Mouse (Mus musculus): ENCODE measurements around the gene Rbm10. TPM values are rescaled to one million over a fixed set of nuclear protein-coding genes. Genes with fewer than 3 reads are reported as not detected.

The Rbm10 gene
- polyA plus RNA-seq, 1 experiment from 2014 or later: 48.1 TPM

DNA sequence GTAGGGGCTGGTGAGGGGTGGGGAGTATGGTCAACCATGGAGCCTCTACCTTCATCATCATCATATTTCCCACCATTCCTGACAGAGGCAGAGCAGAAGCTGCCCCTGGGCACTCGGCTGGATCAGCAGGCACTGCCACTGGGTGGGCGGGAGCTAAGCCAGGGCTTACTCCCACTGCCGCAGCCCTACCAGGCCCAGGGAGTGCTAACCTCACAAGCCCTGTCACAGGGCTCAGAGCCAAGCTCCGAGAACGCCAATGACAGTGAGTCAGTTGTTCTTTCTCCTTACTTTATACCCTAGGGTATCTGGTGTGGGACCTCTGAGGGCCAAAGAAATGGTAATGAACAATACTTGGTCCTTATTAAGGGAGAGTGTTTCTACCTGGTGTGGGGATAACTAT lies 27.5 kb downstream of the Rbm10 start:
- Histone ChIP-seq H3K9me3 (ENCODE audit: control insufficient read depth, low read length) (no peaks in the 10 kb centered on the region), H3K9ac (ENCODE audit: low read depth, low read length) (no peak overlapping the region), H3K4me1 (ENCODE audit: control insufficient read depth, insufficient read depth, low read depth, low read length) (no peaks in the 10 kb centered on the region), H3K4me3 (ENCODE audit: low read length) (no peak overlapping the region), H3K27me3 (replicated peaks; ENCODE audit: control insufficient read depth, insufficient read depth, low read length) (no peaks in the 10 kb centered on the region), H3K36me3 (ENCODE audit: control insufficient read depth, insufficient read depth, low read length) (peaks cover 14% of the 10 kb centered on the region; the same call in 1 of the 2 replicates), H3K27ac (ENCODE audit: low read depth, low read length) (no peak overlapping the region), H3K4me2 (ENCODE audit: low read length) (no peak overlapping the region)
- ATAC-seq: no peak
- WGBS: 66% methylated on average over 2 of the region's 5 CpGs

DNA sequence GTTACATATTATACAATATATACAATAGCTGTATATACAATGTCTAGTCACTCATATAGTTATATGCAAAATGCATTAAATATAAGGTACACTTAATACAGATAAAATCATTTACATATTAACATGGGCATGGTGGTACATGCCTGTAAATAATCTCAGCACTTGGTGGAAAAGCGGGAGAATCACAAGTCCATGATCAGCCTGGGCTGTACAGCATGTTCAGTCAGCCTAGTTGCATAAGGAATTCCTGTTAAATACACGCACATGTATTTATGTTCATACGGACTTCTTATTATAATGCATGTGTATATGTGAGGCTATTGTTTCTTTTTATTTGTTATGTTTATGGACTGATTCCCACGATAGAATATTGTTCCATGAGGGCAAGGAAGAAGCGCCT lies 40.3 kb downstream of the Rbm10 start:
- peak overlapping the region; percentile 50 for H3K4me3 ChIP-seq (ENCODE audit: low read length)
- no peaks in the 10 kb centered on the region for H3K27me3 ChIP-seq (replicated peaks; ENCODE audit: control insufficient read depth, insufficient read depth, low read length)
- H3K36me3 ChIP-seq (ENCODE audit: control insufficient read depth, insufficient read depth, low read length): no peaks in the 10 kb centered on the region
- H3K27ac ChIP-seq (ENCODE audit: low read depth, low read length): no peak overlapping the region
- no peaks in the 10 kb centered on the region for H3K9me3 ChIP-seq (ENCODE audit: control insufficient read depth, low read length)
- peaks cover 5% of the 10 kb centered on the region; the same call in 1 of the 2 replicates for H3K4me1 ChIP-seq (ENCODE audit: control insufficient read depth, insufficient read depth, low read depth, low read length)
- H3K9ac ChIP-seq (ENCODE audit: low read depth, low read length): no peak overlapping the region
- WGBS: 27% methylated on average over 5 of the region's 5 CpGs
- ATAC-seq: no peak
- peak overlapping the region; percentile 83 for H3K4me2 ChIP-seq (ENCODE audit: low read length)

- Histone ChIP-seq H3K36me3 (ENCODE audit: control insufficient read depth, insufficient read depth, low read length) (no peaks in the 10 kb centered on the region), H3K27ac (ENCODE audit: low read depth, low read length) (peak within 1 kb of the TSS; percentile 51), H3K9me3 (ENCODE audit: control insufficient read depth, low read length) (no peaks in the 10 kb centered on the region), H3K4me2 (ENCODE audit: low read length) (peak within 1 kb of the TSS; percentile 83), H3K27me3 (replicated peaks; ENCODE audit: control insufficient read depth, insufficient read depth, low read length) (no peaks in the 10 kb centered on the region), H3K9ac (ENCODE audit: low read depth, low read length) (peak within 1 kb of the TSS; percentile 58), H3K4me1 (ENCODE audit: control insufficient read depth, insufficient read depth, low read depth, low read length) (peaks cover 5% of the 10 kb centered on the region; the same call in 1 of the 2 replicates), H3K4me3 (ENCODE audit: low read length) (peak within 1 kb of the TSS; percentile 50)
- ATAC-seq: peak; percentile 89
- 16% methylated on average over 27 of the region's 27 CpGs for WGBS
Observed at GRCm38 (mm10) chrX:20658026-20658652, 40.8 kb downstream of the Rbm10 start, which contains the start of gene Uba1. Gene Uba1 (plus strand): TSS chrX:20658326.

- ATAC-seq: no peak
- H3K36me3 ChIP-seq (ENCODE audit: control insufficient read depth, insufficient read depth, low read length): no peaks in the 10 kb centered on the region
- no peak overlapping the region for H3K27ac ChIP-seq (ENCODE audit: low read depth, low read length)
- no peaks in the 10 kb centered on the region for H3K9me3 ChIP-seq (ENCODE audit: control insufficient read depth, low read length)
- no peaks in the 10 kb centered on the region for H3K27me3 ChIP-seq (replicated peaks; ENCODE audit: control insufficient read depth, insufficient read depth, low read length)
- H3K4me3 ChIP-seq (ENCODE audit: low read length): peak overlapping the region; percentile 50
- 18% methylated on average over 24 of the region's 24 CpGs for WGBS
- peaks cover 5% of the 10 kb centered on the region; the same call in 1 of the 2 replicates for H3K4me1 ChIP-seq (ENCODE audit: control insufficient read depth, insufficient read depth, low read depth, low read length)
- H3K4me2 ChIP-seq (ENCODE audit: low read length): peak overlapping the region; percentile 83
- H3K9ac ChIP-seq (ENCODE audit: low read depth, low read length): peak overlapping the region; percentile 48
Observed at GRCm38 (mm10) chrX:20658891-20659406, 41.6 kb downstream of the Rbm10 start.

DNA sequence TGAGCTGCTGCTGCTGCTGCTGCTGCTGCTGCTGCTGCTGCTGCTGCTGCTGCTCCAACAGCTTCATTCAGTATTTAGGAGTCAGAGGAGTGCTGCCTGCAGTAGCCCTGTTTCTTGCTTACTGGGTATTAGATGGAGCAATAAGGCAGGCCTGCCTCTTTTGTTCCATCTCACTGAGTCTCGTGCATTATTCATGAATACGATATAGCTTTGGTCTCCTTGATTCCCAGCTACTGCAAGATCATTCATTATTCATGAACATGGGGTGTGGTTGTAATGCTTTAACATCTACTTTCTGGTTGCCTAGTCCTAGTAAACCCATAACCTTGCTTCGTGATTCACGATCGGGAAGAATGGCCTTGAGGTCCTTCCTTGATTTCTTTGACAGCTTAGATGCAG lies 45.0 kb downstream of the Rbm10 start:
- Histone ChIP-seq H3K27ac (ENCODE audit: low read depth, low read length) (peak overlapping the region; percentile 60), H3K4me2 (ENCODE audit: low read length) (peak overlapping the region; percentile 31; the same call in 1 of the 2 replicates), H3K27me3 (replicated peaks; ENCODE audit: control insufficient read depth, insufficient read depth, low read length) (no peaks in the 10 kb centered on the region), H3K36me3 (ENCODE audit: control insufficient read depth, insufficient read depth, low read length) (no peaks in the 10 kb centered on the region), H3K9ac (ENCODE audit: low read depth, low read length) (no peak overlapping the region), H3K4me1 (ENCODE audit: control insufficient read depth, insufficient read depth, low read depth, low read length) (peaks cover 18% of the 10 kb centered on the region), H3K4me3 (ENCODE audit: low read length) (peak overlapping the region; percentile 8; the same call in 1 of the 2 replicates), H3K9me3 (ENCODE audit: control insufficient read depth, low read length) (no peaks in the 10 kb centered on the region)
- 27% methylated on average over 5 of the region's 5 CpGs for WGBS
- ATAC-seq: peak; percentile 58

DNA sequence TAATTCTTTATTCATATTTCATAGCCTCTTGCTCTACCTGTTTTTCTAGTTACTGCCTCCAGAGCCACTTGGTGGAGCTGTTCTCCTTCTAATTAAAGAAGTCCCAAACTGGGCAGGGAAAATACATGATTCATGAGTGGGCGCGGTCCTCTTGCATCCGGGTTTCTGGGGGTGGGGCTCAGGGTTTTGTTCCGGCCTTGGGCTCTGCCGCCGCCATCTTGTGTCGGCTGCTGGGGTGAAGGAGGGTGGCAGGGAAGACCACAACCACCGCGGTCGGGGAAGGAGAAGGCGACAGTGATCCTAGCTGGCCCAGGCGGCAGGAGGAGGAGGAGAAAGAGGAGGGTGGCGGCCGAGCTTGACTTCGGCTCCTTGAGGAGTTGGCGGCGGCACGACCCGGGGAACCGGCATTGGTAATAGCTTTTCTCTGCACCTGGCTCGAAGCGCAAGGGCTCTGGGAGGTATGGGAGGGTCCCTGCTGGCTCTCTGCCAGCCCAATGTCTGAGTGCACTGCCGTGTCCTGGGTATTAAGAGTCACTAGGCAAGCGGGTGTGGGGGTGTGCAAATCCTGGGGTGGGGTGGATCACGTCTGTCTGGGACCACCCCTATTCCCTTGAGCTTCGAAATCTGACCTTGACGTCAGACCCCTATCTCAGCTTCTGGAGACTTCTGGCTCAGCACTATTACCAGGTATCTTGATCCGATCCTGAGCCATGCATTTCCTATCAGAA lies 45.6 kb downstream of the Rbm10 start:
- Histone ChIP-seq H3K27me3 (replicated peaks; ENCODE audit: control insufficient read depth, insufficient read depth, low read length) (no peaks in the 10 kb centered on the region), H3K4me3 (ENCODE audit: low read length) (peak overlapping the region; percentile 61), H3K4me1 (ENCODE audit: control insufficient read depth, insufficient read depth, low read depth, low read length) (peaks cover 18% of the 10 kb centered on the region), H3K27ac (ENCODE audit: low read depth, low read length) (peak overlapping the region; percentile 84), H3K4me2 (ENCODE audit: low read length) (peak overlapping the region; percentile 57), H3K36me3 (ENCODE audit: control insufficient read depth, insufficient read depth, low read length) (no peaks in the 10 kb centered on the region), H3K9me3 (ENCODE audit: control insufficient read depth, low read length) (no peaks in the 10 kb centered on the region), H3K9ac (ENCODE audit: low read depth, low read length) (peak overlapping the region; percentile 79)
- 18% methylated on average over 20 of the region's 28 CpGs for WGBS
- peak; percentile 90 for ATAC-seq

- peaks cover 2% of the 10 kb centered on the region; the same call in 1 of the 2 replicates for H3K36me3 ChIP-seq (ENCODE audit: control insufficient read depth, insufficient read depth, low read length)
- H3K9ac ChIP-seq (ENCODE audit: low read depth, low read length): peak overlapping the region; percentile 79
- no peak; the same call in 1 of the 2 replicates for ATAC-seq
- H3K27me3 ChIP-seq (replicated peaks; ENCODE audit: control insufficient read depth, insufficient read depth, low read length): no peaks in the 10 kb centered on the region
- peak overlapping the region; percentile 57 for H3K4me2 ChIP-seq (ENCODE audit: low read length)
- peak overlapping the region; percentile 61 for H3K4me3 ChIP-seq (ENCODE audit: low read length)
- 11% methylated on average over 9 of the region's 9 CpGs for WGBS
- no peaks in the 10 kb centered on the region for H3K9me3 ChIP-seq (ENCODE audit: control insufficient read depth, low read length)
- peaks cover 18% of the 10 kb centered on the region for H3K4me1 ChIP-seq (ENCODE audit: control insufficient read depth, insufficient read depth, low read depth, low read length)
- H3K27ac ChIP-seq (ENCODE audit: low read depth, low read length): peak overlapping the region; percentile 84
Observed at GRCm38 (mm10) chrX:20663444-20663790, 46.1 kb downstream of the Rbm10 start.

DNA sequence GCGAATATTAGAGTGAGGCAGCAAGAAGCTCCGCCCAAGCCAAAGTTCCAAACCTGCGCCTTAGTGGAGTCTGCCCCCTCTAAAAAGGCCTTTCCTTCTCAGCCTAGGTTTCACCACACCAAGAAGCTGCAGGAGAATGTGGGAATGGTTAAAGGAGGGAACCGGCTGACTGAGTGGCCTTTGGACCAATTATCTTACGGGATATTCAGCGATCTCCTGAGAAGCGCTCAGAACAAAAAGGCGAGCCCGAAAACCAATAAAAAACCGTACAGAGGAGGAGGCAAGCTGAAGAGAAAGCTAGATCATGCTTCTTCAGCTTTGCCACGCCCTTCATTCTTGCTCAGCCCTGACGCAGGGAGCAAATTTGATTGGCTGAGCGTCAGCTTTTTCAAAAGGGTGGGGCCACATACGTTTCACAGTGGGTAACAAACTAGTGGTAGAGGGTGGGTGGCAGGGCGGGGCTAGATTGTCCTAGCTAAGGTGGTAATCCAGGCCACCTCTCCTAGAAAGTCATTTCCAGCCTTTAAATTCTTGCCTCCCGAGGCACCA lies 70.3 kb downstream of the Rbm10 start, which contains the start of gene Cdk16:
Cdk16 (plus strand) TSS at position 436 of the 549 bp plus-strand sequence.
- H3K27ac ChIP-seq (ENCODE audit: low read depth, low read length): peak within 1 kb of the TSS; percentile 96
- peaks cover 9% of the 10 kb centered on the region for H3K4me1 ChIP-seq (ENCODE audit: control insufficient read depth, insufficient read depth, low read depth, low read length)
- H3K9me3 ChIP-seq (ENCODE audit: control insufficient read depth, low read length): no peaks in the 10 kb centered on the region
- H3K36me3 ChIP-seq (ENCODE audit: control insufficient read depth, insufficient read depth, low read length): peaks cover 6% of the 10 kb centered on the region
- peak within 1 kb of the TSS; percentile 70 for H3K4me3 ChIP-seq (ENCODE audit: low read length)
- whole genome bisulfite sequencing: 19% methylated on average over 16 of the region's 16 CpGs
- H3K27me3 ChIP-seq (replicated peaks; ENCODE audit: control insufficient read depth, insufficient read depth, low read length): no peaks in the 10 kb centered on the region
- H3K4me2 ChIP-seq (ENCODE audit: low read length): peak within 1 kb of the TSS; percentile 65
- peak within 1 kb of the TSS; percentile 87 for H3K9ac ChIP-seq (ENCODE audit: low read depth, low read length)
- peak; percentile 93 for ATAC-seq

Data from hindbrain, embryonic 16.5 days (tissue).